Mouse (Mus musculus): ENCODE results near the gene Abl2. TPM values are rescaled to one million over a fixed set of nuclear protein-coding genes. Genes with fewer than 3 reads are reported as not detected.

Abl2 gene
- polyA plus RNA-seq, 1 experiment: 16.4 TPM

DNA sequence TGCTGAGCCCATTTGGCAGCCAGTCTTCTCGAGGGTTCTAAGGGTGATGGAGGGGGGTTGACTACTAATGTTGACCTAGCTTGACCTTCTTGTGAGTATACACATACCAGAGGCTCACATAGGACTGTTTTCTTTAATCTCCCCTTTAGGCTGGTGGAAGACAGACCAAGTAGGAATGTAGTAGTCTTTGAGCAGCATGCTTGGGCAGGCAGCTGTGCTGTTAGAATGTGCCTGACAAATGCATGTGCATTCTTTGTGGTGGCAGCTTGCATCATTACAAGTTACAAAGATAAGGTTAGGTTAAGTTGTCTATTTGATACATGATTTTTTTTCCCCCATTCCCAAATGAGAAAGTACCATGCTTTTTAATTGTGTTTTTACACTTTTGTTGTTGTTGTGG is 31.8 kb downstream of the Abl2 start:
- Histone ChIP-seq H3K4me1 (ENCODE audit: control insufficient read depth, insufficient read depth, low read length) (no peaks in the 10 kb centered on the region), H3K4me3 (replicated peaks; ENCODE audit: insufficient read depth, low read depth, low read length) (no peak overlapping the region), H3K27me3 (ENCODE audit: control insufficient read depth, insufficient read depth, low read length) (no peaks in the 10 kb centered on the region), H3K27ac (ENCODE audit: insufficient read depth, low read length) (no peak overlapping the region)
- WGBS: 6% methylated on average over 1 of the region's 1 CpGs
- no peak for TF ChIP-seq POLR2A (IDR thresholded peaks at IDR 0.05; ENCODE audit: borderline replicate concordance, insufficient read depth, low read length)
- no peak for TF ChIP-seq CTCF (IDR thresholded peaks at IDR 0.05; ENCODE audit: borderline replicate concordance, insufficient read depth, low read depth, low read length)
- no peak for DNase-seq

- no peak overlapping the region for H3K27ac ChIP-seq (ENCODE audit: insufficient read depth, low read length)
- WGBS: 89% methylated on average over 5 of the region's 5 CpGs
- H3K4me1 ChIP-seq (ENCODE audit: control insufficient read depth, insufficient read depth, low read length): no peaks in the 10 kb centered on the region
- no peak for DNase-seq
- H3K27me3 ChIP-seq (ENCODE audit: control insufficient read depth, insufficient read depth, low read length): no peaks in the 10 kb centered on the region
- no peak overlapping the region for H3K4me3 ChIP-seq (replicated peaks; ENCODE audit: insufficient read depth, low read depth, low read length)
- no peak for TF ChIP-seq CTCF (IDR thresholded peaks at IDR 0.05; ENCODE audit: borderline replicate concordance, insufficient read depth, low read depth, low read length)
- TF ChIP-seq POLR2A (IDR thresholded peaks at IDR 0.05; ENCODE audit: borderline replicate concordance, insufficient read depth, low read length): no peak
Measured at GRCm38 (mm10) chr1:156593267-156593666, 34.7 kb downstream of the Abl2 start.

GRCm38 (mm10) chr1:156597089-156597488 is 38.5 kb downstream of the Abl2 start:
- Histone ChIP-seq H3K4me1 (ENCODE audit: control insufficient read depth, insufficient read depth, low read length) (no peaks in the 10 kb centered on the region), H3K27me3 (ENCODE audit: control insufficient read depth, insufficient read depth, low read length) (no peaks in the 10 kb centered on the region), H3K27ac (ENCODE audit: insufficient read depth, low read length) (no peak overlapping the region), H3K4me3 (replicated peaks; ENCODE audit: insufficient read depth, low read depth, low read length) (no peak overlapping the region)
- no peak for DNase-seq
- TF ChIP-seq CTCF (IDR thresholded peaks at IDR 0.05; ENCODE audit: borderline replicate concordance, insufficient read depth, low read depth, low read length) (no peak), POLR2A (IDR thresholded peaks at IDR 0.05; ENCODE audit: borderline replicate concordance, insufficient read depth, low read length) (no peak)
- WGBS: 76% methylated on average over 4 of the region's 4 CpGs

DNA sequence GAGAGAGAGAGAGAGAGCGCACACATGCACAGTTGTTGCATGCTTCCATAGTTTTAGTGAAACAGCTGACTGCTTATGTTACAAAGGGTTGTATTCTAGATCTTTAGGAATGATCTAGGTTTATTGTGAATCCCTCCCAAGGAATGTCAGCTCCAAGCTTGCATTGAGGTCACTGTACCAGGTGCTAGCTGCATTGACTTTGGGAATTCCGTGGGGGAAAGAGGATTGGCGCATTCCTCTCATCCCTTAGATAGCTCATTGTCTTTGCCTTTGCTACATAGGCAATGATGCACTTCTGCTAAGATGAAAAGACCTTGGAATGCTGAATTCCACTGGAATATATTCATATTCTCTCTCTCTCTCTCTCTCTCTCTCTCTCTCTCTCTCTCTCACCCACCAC is 44.0 kb downstream of the Abl2 start:
- 82% methylated on average over 3 of the region's 3 CpGs for WGBS
- DNase-seq: no peak
- Histone ChIP-seq H3K27me3 (ENCODE audit: control insufficient read depth, insufficient read depth, low read length) (no peaks in the 10 kb centered on the region), H3K4me1 (ENCODE audit: control insufficient read depth, insufficient read depth, low read length) (peaks cover 11% of the 10 kb centered on the region), H3K4me3 (replicated peaks; ENCODE audit: insufficient read depth, low read depth, low read length) (no peak overlapping the region), H3K27ac (ENCODE audit: insufficient read depth, low read length) (no peak overlapping the region)
- TF ChIP-seq CTCF (IDR thresholded peaks at IDR 0.05; ENCODE audit: borderline replicate concordance, insufficient read depth, low read depth, low read length) (no peak), POLR2A (IDR thresholded peaks at IDR 0.05; ENCODE audit: borderline replicate concordance, insufficient read depth, low read length) (no peak)

DNA sequence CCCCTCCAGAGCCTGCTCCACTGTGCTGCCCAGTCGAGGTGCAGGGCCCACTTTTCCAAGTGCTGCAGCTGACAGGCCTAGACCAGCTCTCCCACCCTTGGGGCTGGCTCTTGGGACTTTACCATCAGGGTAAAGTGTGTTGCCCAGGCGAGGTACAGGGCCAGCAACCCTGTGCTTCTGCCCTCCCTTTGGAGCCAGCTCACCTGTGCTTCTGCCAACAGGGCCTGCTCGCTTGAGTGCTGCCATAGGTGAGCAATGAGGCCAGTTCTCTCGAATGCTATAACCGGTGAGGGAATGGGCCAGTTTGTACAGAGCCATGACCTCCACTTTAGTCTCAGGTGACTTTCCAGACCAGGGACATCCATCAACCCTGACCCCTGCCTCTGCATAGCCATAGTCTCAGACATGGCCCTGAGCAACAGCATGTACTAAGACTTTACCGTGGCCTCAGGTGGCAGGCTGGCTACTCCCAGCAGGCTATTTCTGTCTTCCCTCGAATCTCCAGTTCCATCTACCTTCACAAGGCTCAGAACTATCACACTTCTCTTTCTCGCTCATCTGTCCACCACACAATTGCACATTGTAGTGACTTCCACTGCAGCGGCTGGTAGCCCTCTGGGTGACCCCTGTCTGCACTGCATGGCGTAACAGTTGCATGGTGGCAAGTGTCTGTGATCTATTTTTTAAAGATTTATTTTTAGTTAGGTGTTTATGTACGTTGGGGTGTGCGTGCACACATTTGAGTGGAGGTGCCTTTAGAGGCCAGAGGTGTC is 46.7 kb downstream of the Abl2 start:
- no peak for TF ChIP-seq CTCF (IDR thresholded peaks at IDR 0.05; ENCODE audit: borderline replicate concordance, insufficient read depth, low read depth, low read length)
- no peak for TF ChIP-seq POLR2A (IDR thresholded peaks at IDR 0.05; ENCODE audit: borderline replicate concordance, insufficient read depth, low read length)
- Histone ChIP-seq H3K4me3 (replicated peaks; ENCODE audit: insufficient read depth, low read depth, low read length) (no peak overlapping the region), H3K27me3 (ENCODE audit: control insufficient read depth, insufficient read depth, low read length) (no peaks in the 10 kb centered on the region), H3K27ac (ENCODE audit: insufficient read depth, low read length) (peak overlapping the region; percentile 37; the same call in 1 of the 2 replicates), H3K4me1 (ENCODE audit: control insufficient read depth, insufficient read depth, low read length) (peaks cover 11% of the 10 kb centered on the region)
- peak; percentile 52 to 63 for DNase-seq
- 41% methylated on average over 12 of the region's 12 CpGs for WGBS

DNA sequence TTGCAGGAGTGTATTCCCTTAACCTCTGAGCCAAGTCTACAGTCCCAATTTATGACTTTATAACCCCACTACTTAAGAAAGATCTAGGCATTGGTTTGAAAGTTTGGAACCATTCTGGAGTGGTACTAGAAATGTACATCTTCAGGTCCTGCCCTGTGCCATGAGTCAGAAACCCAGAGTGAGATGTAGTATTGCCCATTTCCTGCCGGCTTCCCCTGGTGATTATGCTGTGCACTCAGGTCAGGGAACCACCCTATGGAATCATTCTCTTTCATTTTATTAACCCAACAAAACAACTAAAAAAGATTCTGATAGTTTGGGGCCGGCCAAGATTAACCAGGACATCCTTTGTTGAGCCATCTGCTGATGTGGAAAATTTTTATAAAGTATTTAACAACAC is 47.4 kb downstream of the Abl2 start:
- Histone ChIP-seq H3K27ac (ENCODE audit: insufficient read depth, low read length) (no peak overlapping the region), H3K27me3 (ENCODE audit: control insufficient read depth, insufficient read depth, low read length) (no peaks in the 10 kb centered on the region), H3K4me3 (replicated peaks; ENCODE audit: insufficient read depth, low read depth, low read length) (no peak overlapping the region), H3K4me1 (ENCODE audit: control insufficient read depth, insufficient read depth, low read length) (peaks cover 11% of the 10 kb centered on the region)
- TF ChIP-seq POLR2A (IDR thresholded peaks at IDR 0.05; ENCODE audit: borderline replicate concordance, insufficient read depth, low read length) (no peak), CTCF (IDR thresholded peaks at IDR 0.05; ENCODE audit: borderline replicate concordance, insufficient read depth, low read depth, low read length) (no peak)
- no peak for DNase-seq
- 72% methylated on average over 2 of the region's 2 CpGs for WGBS

DNA sequence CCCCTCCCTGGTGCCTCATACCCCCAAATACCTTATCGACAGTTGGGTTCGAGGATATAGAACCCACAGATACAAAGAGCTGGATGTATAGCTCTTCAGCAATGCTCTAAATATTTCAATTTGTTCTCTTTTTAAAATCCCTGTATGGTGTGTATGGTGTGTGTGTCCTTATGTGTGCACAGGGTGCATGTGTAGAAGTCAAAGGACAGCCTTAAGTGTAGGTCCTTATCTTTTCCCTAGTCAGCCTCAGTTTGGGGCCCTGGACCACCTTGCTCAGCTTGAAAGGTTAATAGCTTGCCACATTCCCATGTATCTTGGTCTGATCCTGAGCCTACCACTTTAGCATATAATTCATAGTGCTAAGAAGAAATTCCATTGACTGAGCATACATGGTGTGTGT is 49.9 kb downstream of the Abl2 start:
- WGBS: 87% methylated on average over 2 of the region's 2 CpGs
- TF ChIP-seq CTCF (IDR thresholded peaks at IDR 0.05; ENCODE audit: borderline replicate concordance, insufficient read depth, low read depth, low read length): no peak
- no peak for TF ChIP-seq POLR2A (IDR thresholded peaks at IDR 0.05; ENCODE audit: borderline replicate concordance, insufficient read depth, low read length)
- no peak for DNase-seq
- Histone ChIP-seq H3K4me1 (ENCODE audit: control insufficient read depth, insufficient read depth, low read length) (peaks cover 11% of the 10 kb centered on the region), H3K27me3 (ENCODE audit: control insufficient read depth, insufficient read depth, low read length) (no peaks in the 10 kb centered on the region), H3K27ac (ENCODE audit: insufficient read depth, low read length) (no peak overlapping the region), H3K4me3 (replicated peaks; ENCODE audit: insufficient read depth, low read depth, low read length) (no peak overlapping the region)

DNA sequence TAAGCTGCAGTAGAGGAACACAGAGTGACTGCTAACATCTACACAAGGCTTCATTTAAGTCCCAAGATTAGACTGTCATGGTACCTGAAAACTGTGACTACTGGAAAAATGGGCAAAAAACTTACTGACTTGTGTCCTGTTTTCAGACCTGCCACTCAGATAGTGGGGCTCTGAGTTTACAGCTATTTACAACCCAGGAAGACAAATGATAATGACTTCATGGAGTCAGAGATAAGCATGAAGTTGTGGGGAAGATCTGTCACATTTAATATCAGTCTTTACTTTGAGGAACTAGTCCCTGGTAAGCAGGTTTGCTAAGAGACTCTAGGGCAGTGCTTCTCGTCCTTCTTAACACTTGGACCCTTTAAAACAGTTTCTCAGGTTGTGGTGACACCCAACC is 51.7 kb downstream of the Abl2 start:
- no peak overlapping the region for H3K4me3 ChIP-seq (replicated peaks; ENCODE audit: insufficient read depth, low read depth, low read length)
- no peaks in the 10 kb centered on the region for H3K27me3 ChIP-seq (ENCODE audit: control insufficient read depth, insufficient read depth, low read length)
- DNase-seq: no peak
- no peak overlapping the region for H3K27ac ChIP-seq (ENCODE audit: insufficient read depth, low read length)
- TF ChIP-seq CTCF (IDR thresholded peaks at IDR 0.05; ENCODE audit: borderline replicate concordance, insufficient read depth, low read depth, low read length) (no peak), POLR2A (IDR thresholded peaks at IDR 0.05; ENCODE audit: borderline replicate concordance, insufficient read depth, low read length) (no peak)
- H3K4me1 ChIP-seq (ENCODE audit: control insufficient read depth, insufficient read depth, low read length): peaks cover 9% of the 10 kb centered on the region
- WGBS: 95% methylated on average over 1 of the region's 1 CpGs
